Mouse (Mus musculus) heart, embryonic 11.5 days (tissue): ENCODE measurements at regions not wholly inside any gene's neighbourhood (a gene's known extent, or its start where the extent isn't known, plus 50 kb on each side); places are given as distances from the start of the nearest gene placed in this dataset.
"Not testable (repeated sequence)": the region's sequence is repeated elsewhere in the genome, so short reads cannot be mapped to it uniquely, and the experiment has no call there.

ENCODE experiments used
- ATAC-seq: fragments of 200-750 bp; cut with Nextera tagmentation; replicated peaks from 2 replicates; pipeline ENCODE4 v1.8.0; 2017; ENCODE audit warnings: moderate library complexity; ENCODE audit not compliant: insufficient number of reproducible peaks, low FRiP score, low TSS enrichment
- H3K27ac ChIP-seq: fragments of 300-500 bp; sonication (generic); 2 replicates; pipeline ENCODE4 v1.5.1; 2014; ENCODE audit warnings: mild to moderate bottlenecking, low read depth, low read length
- H3K27me3 ChIP-seq: fragments of 300-500 bp; sonication (generic); 2 replicates; pipeline ENCODE4 v1.6.1; 2014; ENCODE audit warnings: mild to moderate bottlenecking, low read length, mixed read lengths; ENCODE audit not compliant: control insufficient read depth, insufficient read depth
- H3K36me3 ChIP-seq: fragments of 300-500 bp; sonication (generic); 2 replicates; pipeline ENCODE4 v1.6.1; 2014; ENCODE audit warnings: mild to moderate bottlenecking, low read length, moderate library complexity, mixed read lengths; ENCODE audit not compliant: control insufficient read depth, insufficient read depth
- H3K4me1 ChIP-seq: fragments of 300-500 bp; sonication (generic); 2 replicates; pipeline ENCODE4 v1.6.1; 2014; ENCODE audit warnings: low read length; ENCODE audit not compliant: control insufficient read depth, insufficient read depth
- H3K4me2 ChIP-seq: fragments of 300-500 bp; sonication (generic); 2 replicates; pipeline ENCODE4 v1.6.1; 2014; ENCODE audit warnings: mild to moderate bottlenecking, moderate library complexity
- H3K4me3 ChIP-seq: fragments of 300-500 bp; sonication (generic); 2 replicates; pipeline ENCODE4 v1.5.1; 2014; ENCODE audit warnings: low read depth, low read length
- H3K9ac ChIP-seq: fragments of 300-500 bp; sonication (generic); 2 replicates; pipeline ENCODE4 v1.6.1; 2014; ENCODE audit warnings: mild to moderate bottlenecking, low read depth, low read length, moderate library complexity
- H3K9me3 ChIP-seq: fragments of 300-500 bp; sonication (generic); replicated peaks from 2 replicates; pipeline ENCODE4 v1.6.1; 2016; ENCODE audit warnings: low read length; ENCODE audit not compliant: control insufficient read depth
- WGBS: fragments of 180-500 bp; shearing (Covaris S2); extraction: QIAGEN DNeasy Blood & Tissue Kit; methylation state at CpG from one replicate; pipeline ENCODE4 v1.1.7; 2014; ENCODE audit not compliant: insufficient replicate concordance; 5-methylcytosine and 5-hydroxymethylcytosine counted together

GRCm38 (mm10) chr12:45287759-45288158 is 213.2 kb upstream of the Stxbp6 start:
- Histone ChIP-seq H3K36me3 (no peaks in the 10 kb centered on the region), H3K27ac (no peak overlapping the region), H3K4me3 (no peak overlapping the region), H3K9me3 (no peaks in the 10 kb centered on the region), H3K4me1 (no peaks in the 10 kb centered on the region), H3K4me2 (no peak overlapping the region), H3K9ac (no peak overlapping the region), H3K27me3 (no peaks in the 10 kb centered on the region)
- ATAC-seq = no peak
- 52% methylated on average over 2 of the region's 2 CpGs for WGBS

GRCm38 (mm10) chr12:45256309-45256708 is 181.8 kb upstream of the Stxbp6 start:
- H3K4me3 ChIP-seq = no peak overlapping the region
- H3K36me3 ChIP-seq = no peaks in the 10 kb centered on the region
- no peak overlapping the region for H3K27ac ChIP-seq
- H3K9me3 ChIP-seq = no peaks in the 10 kb centered on the region
- ATAC-seq = no peak
- H3K4me1 ChIP-seq = no peaks in the 10 kb centered on the region
- H3K4me2 ChIP-seq = no peak overlapping the region
- 75% methylated on average over 5 of the region's 5 CpGs for WGBS
- no peak overlapping the region for H3K9ac ChIP-seq
- H3K27me3 ChIP-seq = no peaks in the 10 kb centered on the region

GRCm38 (mm10) chr12:45211131-45211530 is 136.6 kb upstream of the Stxbp6 start:
- 87% methylated on average over 1 of the region's 1 CpGs for WGBS
- Histone ChIP-seq H3K4me1 (no peaks in the 10 kb centered on the region), H3K27me3 (no peaks in the 10 kb centered on the region), H3K4me2 (no peak overlapping the region), H3K9me3 (no peaks in the 10 kb centered on the region), H3K4me3 (no peak overlapping the region), H3K9ac (no peak overlapping the region), H3K36me3 (no peaks in the 10 kb centered on the region), H3K27ac (no peak overlapping the region)
- ATAC-seq = no peak

DNA sequence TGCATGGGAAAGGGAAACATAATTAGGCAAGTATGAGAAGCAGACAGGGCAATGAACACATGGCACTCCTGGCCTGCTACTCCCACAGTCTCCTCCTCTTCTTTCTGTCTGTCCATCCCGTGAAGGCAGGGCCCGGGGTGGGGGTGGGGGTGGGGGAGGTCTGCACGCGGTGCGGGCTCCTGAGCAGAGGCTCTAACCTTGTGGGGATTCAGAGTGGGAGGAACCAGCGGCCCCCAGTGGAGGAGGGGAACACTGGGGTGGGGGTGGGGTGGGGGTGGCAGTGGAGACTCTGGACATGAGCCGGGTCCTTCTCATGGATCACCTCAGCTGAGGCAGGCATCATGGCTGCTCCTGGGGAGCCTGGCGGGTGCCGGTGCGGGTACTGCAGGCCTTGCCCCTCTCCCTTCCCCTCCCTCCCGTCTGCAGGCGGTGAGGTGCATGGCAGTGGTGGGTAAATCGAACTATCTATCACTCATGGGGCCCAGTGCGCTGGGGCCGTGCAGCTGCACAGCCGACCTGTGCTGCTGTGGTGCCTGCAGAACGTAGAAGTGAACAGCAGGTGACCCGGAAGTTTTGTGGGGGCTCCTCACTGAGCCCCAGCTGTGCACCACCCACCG is 120.9 kb upstream of the Stxbp6 start:
- Histone ChIP-seq H3K4me2 (peak overlapping the region; percentile 37), H3K4me3 (peak overlapping the region; percentile 8; the same call in 1 of the 2 replicates)
- 55% methylated on average over 19 of the region's 19 CpGs for whole genome bisulfite sequencing

DNA sequence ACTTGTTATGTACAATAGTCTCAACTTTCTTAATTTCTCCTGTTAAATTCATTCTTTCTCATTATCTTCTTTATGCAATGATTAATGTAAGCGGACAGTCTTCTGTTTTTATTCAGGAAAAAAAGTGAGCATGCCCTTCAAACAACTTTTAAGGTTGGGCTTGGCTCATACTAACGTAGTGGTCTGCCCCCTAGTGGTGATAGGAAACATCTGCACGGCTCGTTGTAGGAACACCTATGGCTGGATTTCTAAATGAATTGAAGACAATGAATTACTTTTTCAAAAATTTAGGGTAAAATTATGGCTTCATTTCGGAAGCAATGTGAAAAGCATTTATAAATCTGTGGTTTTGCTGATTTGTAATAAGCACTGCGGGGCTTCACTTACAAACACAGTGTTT is 112.6 kb upstream of the Stxbp6 start:
- Histone ChIP-seq H3K27ac (no peak overlapping the region), H3K4me3 (no peak overlapping the region), H3K36me3 (no peaks in the 10 kb centered on the region), H3K27me3 (no peaks in the 10 kb centered on the region), H3K9ac (no peak overlapping the region), H3K9me3 (no peaks in the 10 kb centered on the region), H3K4me2 (no peak overlapping the region), H3K4me1 (no peaks in the 10 kb centered on the region)
- WGBS = 13% methylated on average over 6 of the region's 6 CpGs
- ATAC-seq = no peak

More for the DNA sequence above, 120.9 kb upstream of the Stxbp6 start:
- ATAC-seq = 0 out of 2 replicates have a peak, but pooled peaks have one; percentile 49
- Histone ChIP-seq H3K4me1 (no peaks in the 10 kb centered on the region), H3K27me3 (no peaks in the 10 kb centered on the region), H3K9ac (no peak overlapping the region), H3K9me3 (no peaks in the 10 kb centered on the region), H3K27ac (no peak overlapping the region), H3K36me3 (no peaks in the 10 kb centered on the region)

DNA sequence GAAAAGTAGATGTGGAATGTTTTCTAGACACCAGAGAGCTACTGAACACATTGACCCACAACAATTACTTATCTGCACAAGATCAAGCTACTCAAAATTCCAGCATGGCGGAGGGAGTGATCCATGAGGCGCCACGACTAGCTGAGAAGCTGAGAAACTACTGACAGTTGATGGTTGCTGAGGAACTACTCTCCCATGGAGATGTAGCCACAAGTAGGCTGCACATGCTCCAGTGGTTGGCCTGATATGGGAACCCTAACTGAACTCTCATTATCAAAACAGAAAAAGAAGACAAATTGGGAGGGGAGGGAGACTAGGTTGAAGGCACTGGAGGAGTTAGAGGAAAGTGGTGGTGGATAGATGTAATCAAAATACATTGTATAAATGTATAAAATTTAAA is 110.0 kb upstream of the Stxbp6 start:
- Histone ChIP-seq H3K27me3 (no peaks in the 10 kb centered on the region), H3K36me3 (no peaks in the 10 kb centered on the region), H3K4me3 (no peak overlapping the region), H3K27ac (no peak overlapping the region), H3K4me1 (no peaks in the 10 kb centered on the region), H3K9ac (no peak overlapping the region), H3K9me3 (no peaks in the 10 kb centered on the region), H3K4me2 (no peak overlapping the region)
- 86% methylated on average over 3 of the region's 3 CpGs for WGBS
- ATAC-seq = no peak

- Histone ChIP-seq H3K9me3 (no peaks in the 10 kb centered on the region), H3K4me1 (no peaks in the 10 kb centered on the region), H3K27ac (no peak overlapping the region), H3K4me2 (no peak overlapping the region), H3K4me3 (no peak overlapping the region), H3K9ac (no peak overlapping the region), H3K27me3 (no peaks in the 10 kb centered on the region), H3K36me3 (no peaks in the 10 kb centered on the region)
- 56% methylated on average over 3 of the region's 3 CpGs for WGBS
- no peak for ATAC-seq
These were observed 102.9 kb upstream of the Stxbp6 start for GRCm38 (mm10) chr12:45177454-45177853.

DNA sequence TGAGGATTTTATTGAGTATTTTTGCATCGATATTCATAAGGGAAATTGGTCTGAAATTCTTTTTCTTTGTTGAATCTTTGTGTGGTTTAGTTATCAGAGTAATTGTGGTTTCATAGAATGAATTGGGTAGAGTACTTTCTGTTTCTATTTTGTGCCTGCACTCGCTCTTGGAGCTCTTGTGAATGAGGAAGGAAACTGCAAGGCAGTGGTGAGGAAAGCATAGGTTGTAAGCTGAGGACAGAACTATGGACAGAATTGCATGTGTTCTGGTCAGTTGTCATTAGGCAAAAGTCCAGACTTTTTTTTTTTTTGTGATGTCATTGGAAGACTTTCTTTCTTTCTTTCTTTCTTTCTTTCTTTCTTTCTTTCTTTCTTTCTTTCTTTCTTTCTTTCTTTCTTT is 100.8 kb upstream of the Stxbp6 start:
- H3K9ac ChIP-seq, H3K4me1 ChIP-seq, H3K9me3 ChIP-seq, H3K27ac ChIP-seq, H3K36me3 ChIP-seq, H3K4me3 ChIP-seq, ATAC-seq, H3K27me3 ChIP-seq, H3K4me2 ChIP-seq: not testable (repeated sequence)
- 80% methylated on average over 2 of the region's 2 CpGs for whole genome bisulfite sequencing

- H3K4me3 ChIP-seq = no peak overlapping the region
- 35% methylated on average over 8 of the region's 8 CpGs for WGBS
- no peaks in the 10 kb centered on the region for H3K9me3 ChIP-seq
- H3K27me3 ChIP-seq = no peaks in the 10 kb centered on the region
- no peak overlapping the region for H3K4me2 ChIP-seq
- H3K27ac ChIP-seq = no peak overlapping the region
- no peaks in the 10 kb centered on the region for H3K4me1 ChIP-seq
- H3K9ac ChIP-seq = no peak overlapping the region
- H3K36me3 ChIP-seq = no peaks in the 10 kb centered on the region
- peak; percentile 26; the same call in 1 of the 2 replicates for ATAC-seq
These were observed 97.6 kb upstream of the Stxbp6 start for GRCm38 (mm10) chr12:45171927-45172642.
